Mouse (Mus musculus) heart, embryonic 10.5 days (tissue): ENCODE data around the gene Dapk3. TPM values are rescaled to one million over a fixed set of nuclear protein-coding genes. Genes with fewer than 3 reads are reported as not detected.

Source experiments
- DNase-seq: peaks from one replicate; pipeline ENCODE4 v3.0.0-alpha.2; 2017; ENCODE audit warnings: low spot score
- H3K27ac ChIP-seq: fragments of 300-500 bp; sonication (generic); 2 replicates; pipeline ENCODE4 v1.5.1; 2016; ENCODE audit warnings: mild to moderate bottlenecking
- H3K27me3 ChIP-seq: fragments of 300-500 bp; sonication (generic); 2 replicates; pipeline ENCODE4 v1.6.1; 2016; ENCODE audit warnings: mild to moderate bottlenecking; ENCODE audit not compliant: poor library complexity, insufficient read depth, severe bottlenecking
- H3K36me3 ChIP-seq: fragments of 300-500 bp; sonication (generic); 2 replicates; pipeline ENCODE4 v1.6.1; 2016; ENCODE audit warnings: mild to moderate bottlenecking, moderate library complexity
- H3K4me1 ChIP-seq: fragments of 300-500 bp; sonication (generic); 2 replicates; pipeline ENCODE4 v1.6.1; 2016; ENCODE audit warnings: mild to moderate bottlenecking
- H3K4me3 ChIP-seq: fragments of 300-500 bp; sonication (generic); 2 replicates; pipeline ENCODE4 v1.5.1; 2016; ENCODE audit warnings: mild to moderate bottlenecking, moderate library complexity
- H3K9me3 ChIP-seq: fragments of 300-500 bp; sonication (generic); 2 replicates; pipeline ENCODE4 v1.6.1; 2016; ENCODE audit warnings: mild to moderate bottlenecking, moderate library complexity
- WGBS: fragments of 180-500 bp; shearing (Covaris S2); methylation state at CpG from one replicate; pipeline ENCODE4 v1.1.7; 2016; 5-methylcytosine and 5-hydroxymethylcytosine counted together
- polyA plus RNA-seq: library from polyadenylated mRNA; unstranded; fragments of >200 nt; fragmentation: Nextera tagmentation; extraction: Ambion mirVana; gene quantifications from 2 replicates; pipeline ENCODE4 v1.2.1, GENCODE M21; 2016

Dapk3 gene
- polyA plus RNA-seq, 1 experiment from 2014 or later: 78.7 TPM

- DNase-seq: no peak
- 57% methylated on average over 6 of the region's 6 CpGs for WGBS
These were observed 8.1 kb downstream of the Dapk3 start for GRCm38 (mm10) chr10:81190912-81191321.

GRCm38 (mm10) chr10:81191342-81191982 is 8.7 kb downstream of the Dapk3 start:
- Histone ChIP-seq H3K4me3 (peak overlapping the region; percentile 73), H3K27me3 (peaks cover 23% of the 10 kb centered on the region), H3K27ac (peak overlapping the region; percentile 97), H3K36me3 (peaks cover 50% of the 10 kb centered on the region), H3K4me1 (peaks cover 51% of the 10 kb centered on the region), H3K9me3 (no peaks in the 10 kb centered on the region)
- WGBS: 81% methylated on average over 18 of the region's 18 CpGs
- DNase-seq: no peak

More at GRCm38 (mm10) chr10:81190912-81191321, 8.1 kb downstream of the Dapk3 start:
- Histone ChIP-seq H3K36me3 (peaks cover 52% of the 10 kb centered on the region), H3K27ac (peak overlapping the region; percentile 43), H3K4me3 (no peak overlapping the region), H3K4me1 (peaks cover 49% of the 10 kb centered on the region), H3K27me3 (peaks cover 19% of the 10 kb centered on the region), H3K9me3 (no peaks in the 10 kb centered on the region)

DNA sequence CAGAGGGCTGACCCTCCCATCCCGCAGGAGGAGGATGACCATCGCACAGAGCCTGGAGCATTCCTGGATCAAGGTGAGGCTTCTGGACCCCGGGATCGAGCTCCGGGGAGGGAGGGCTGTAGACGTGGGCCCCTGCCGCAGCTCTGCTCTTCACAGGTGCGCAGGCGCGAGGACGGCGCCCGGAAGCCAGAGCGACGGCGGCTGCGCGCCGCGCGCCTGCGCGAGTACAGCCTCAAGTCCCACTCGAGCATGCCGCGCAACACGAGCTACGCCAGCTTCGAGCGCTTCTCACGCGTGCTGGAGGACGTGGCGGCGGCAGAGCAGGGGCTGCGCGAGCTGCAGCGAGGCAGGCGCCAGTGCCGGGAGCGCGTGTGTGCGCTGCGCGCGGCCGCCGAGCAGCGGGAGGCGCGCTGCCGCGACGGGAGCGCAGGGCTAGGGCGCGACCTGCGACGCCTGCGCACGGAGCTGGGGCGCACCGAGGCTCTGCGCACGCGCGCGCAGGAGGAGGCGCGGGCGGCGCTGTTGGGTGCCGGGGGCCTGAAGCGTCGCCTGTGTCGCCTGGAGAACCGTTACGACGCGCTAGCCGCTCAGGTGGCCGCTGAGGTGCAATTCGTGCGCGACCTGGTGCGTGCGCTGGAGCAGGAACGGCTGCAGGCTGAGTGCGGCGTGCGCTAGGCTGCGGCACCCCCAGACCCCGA is 9.6 kb downstream of the Dapk3 start:
- 1% methylated on average over 92 of the region's 93 CpGs for WGBS
- peak overlapping the region; percentile 73 for H3K4me3 ChIP-seq
- H3K4me1 ChIP-seq: peaks cover 59% of the 10 kb centered on the region
- peaks cover 33% of the 10 kb centered on the region for H3K27me3 ChIP-seq
- peak overlapping the region; percentile 97 for H3K27ac ChIP-seq
- peaks cover 40% of the 10 kb centered on the region for H3K36me3 ChIP-seq
- no peak for DNase-seq
- no peaks in the 10 kb centered on the region for H3K9me3 ChIP-seq

DNA sequence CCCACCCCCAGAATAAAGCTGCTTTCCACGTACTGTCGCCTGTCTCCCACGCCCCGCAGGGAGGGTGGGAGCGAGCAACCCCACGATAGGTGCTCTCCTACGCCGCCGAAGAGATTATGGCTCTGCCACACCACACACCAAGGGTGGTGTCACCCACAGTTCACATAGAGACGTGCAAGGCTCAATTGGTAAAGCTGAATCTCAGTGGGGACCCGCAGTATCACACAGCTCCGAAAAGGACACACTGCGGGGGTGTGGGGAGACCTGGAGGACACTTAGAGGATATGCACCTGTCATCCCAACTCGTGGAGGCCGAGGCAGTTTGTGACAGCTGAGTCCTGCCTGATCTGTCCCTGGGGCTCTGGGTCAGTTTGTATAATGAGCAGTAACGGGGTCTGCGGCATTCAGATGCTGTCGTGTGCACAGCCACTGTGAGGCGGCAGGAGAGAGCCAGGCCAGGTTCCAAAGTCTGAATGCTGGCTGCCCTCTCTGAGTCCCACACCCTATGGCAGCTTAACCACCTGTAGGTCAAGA is 10.2 kb downstream of the Dapk3 start:
- no peak for DNase-seq
- Histone ChIP-seq H3K36me3 (peaks cover 34% of the 10 kb centered on the region), H3K27me3 (peaks cover 34% of the 10 kb centered on the region), H3K27ac (peak overlapping the region; percentile 97), H3K4me1 (peaks cover 61% of the 10 kb centered on the region), H3K4me3 (peak overlapping the region; percentile 73), H3K9me3 (no peaks in the 10 kb centered on the region)
- WGBS: 7% methylated on average over 19 of the region's 19 CpGs

DNA sequence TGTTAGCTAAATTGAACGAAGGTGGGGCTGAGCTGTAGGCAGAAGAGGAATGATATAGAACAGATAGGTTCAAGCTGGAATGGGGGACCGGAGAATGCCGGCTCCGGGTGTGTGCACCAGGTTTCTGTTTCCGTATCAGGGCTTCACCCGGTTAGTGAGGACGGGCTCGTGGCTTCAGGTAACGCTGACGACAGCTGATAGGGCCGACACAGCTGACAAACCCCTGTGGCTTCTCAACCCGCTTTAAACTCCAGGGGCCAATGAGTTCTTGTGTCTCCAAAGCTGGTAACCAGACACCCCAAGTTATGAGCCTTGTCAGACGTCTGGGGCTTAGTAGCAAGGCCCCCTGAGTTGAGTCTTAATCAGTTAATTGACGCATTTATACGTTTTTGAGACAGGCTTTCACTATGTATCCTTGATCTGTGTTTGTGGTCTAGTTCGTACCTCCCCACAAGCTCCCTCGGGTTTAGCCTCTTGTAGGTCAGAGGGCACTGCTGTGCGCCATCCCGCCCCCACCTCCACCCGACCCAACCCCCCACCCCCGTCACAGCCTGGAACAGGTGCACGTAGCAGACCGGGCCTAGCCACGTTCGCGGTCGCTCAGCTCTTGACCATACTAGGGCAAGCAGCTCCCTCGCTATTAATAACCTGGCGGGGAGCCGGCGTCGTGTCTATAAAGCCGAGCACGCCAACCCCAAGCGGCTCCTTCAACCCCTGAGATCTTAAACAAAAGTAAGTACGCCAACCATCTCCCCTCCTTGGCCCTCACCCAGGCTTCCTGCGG is 11.4 kb downstream of the Dapk3 start:
- 8% methylated on average over 37 of the region's 37 CpGs for WGBS
- no peaks in the 10 kb centered on the region for H3K9me3 ChIP-seq
- peaks cover 34% of the 10 kb centered on the region for H3K27me3 ChIP-seq
- H3K4me3 ChIP-seq: peak overlapping the region; percentile 60
- DNase-seq: peak; percentile 91
- peak overlapping the region; percentile 97 for H3K27ac ChIP-seq
- peaks cover 67% of the 10 kb centered on the region for H3K4me1 ChIP-seq
- peaks cover 25% of the 10 kb centered on the region for H3K36me3 ChIP-seq

DNA sequence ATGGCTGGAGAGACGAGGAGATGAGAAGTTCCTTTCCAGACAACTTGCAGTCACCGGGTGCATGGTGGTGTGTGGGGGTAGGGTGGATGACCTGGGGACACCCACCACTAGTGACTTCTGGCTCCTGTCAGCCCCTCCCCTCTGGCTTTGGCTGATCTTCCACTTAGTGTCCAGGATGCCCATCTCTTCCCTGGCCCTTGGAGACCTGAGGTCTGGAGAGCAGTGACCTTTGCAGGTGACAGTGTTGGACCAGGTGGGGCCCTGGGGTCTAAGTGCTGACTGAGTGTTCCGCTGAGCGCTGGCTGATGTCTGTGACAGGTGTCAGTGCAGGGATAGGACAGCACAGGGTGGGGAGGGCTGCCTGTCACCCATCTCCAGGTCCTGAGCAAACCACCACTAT is 12.5 kb downstream of the Dapk3 start:
- peak overlapping the region; percentile 60 for H3K4me3 ChIP-seq

GRCm38 (mm10) chr10:81196470-81197065 is 13.8 kb downstream of the Dapk3 start:
- H3K36me3 ChIP-seq: peaks cover 4% of the 10 kb centered on the region; the same call in 1 of the 2 replicates
- peak overlapping the region; percentile 97 for H3K27ac ChIP-seq
- H3K9me3 ChIP-seq: no peaks in the 10 kb centered on the region
- peaks cover 72% of the 10 kb centered on the region for H3K4me1 ChIP-seq
- H3K27me3 ChIP-seq: peaks cover 42% of the 10 kb centered on the region
- H3K4me3 ChIP-seq: peak overlapping the region; percentile 60
- WGBS: 54% methylated on average over 11 of the region's 11 CpGs
- DNase-seq: no peak

More for the DNA sequence above, 12.5 kb downstream of the Dapk3 start:
- Histone ChIP-seq H3K4me1 (peaks cover 71% of the 10 kb centered on the region), H3K9me3 (no peaks in the 10 kb centered on the region), H3K27ac (peak overlapping the region; percentile 97), H3K36me3 (peaks cover 16% of the 10 kb centered on the region), H3K27me3 (peaks cover 38% of the 10 kb centered on the region)
- 34% methylated on average over 4 of the region's 4 CpGs for WGBS
- no peak for DNase-seq

DNA sequence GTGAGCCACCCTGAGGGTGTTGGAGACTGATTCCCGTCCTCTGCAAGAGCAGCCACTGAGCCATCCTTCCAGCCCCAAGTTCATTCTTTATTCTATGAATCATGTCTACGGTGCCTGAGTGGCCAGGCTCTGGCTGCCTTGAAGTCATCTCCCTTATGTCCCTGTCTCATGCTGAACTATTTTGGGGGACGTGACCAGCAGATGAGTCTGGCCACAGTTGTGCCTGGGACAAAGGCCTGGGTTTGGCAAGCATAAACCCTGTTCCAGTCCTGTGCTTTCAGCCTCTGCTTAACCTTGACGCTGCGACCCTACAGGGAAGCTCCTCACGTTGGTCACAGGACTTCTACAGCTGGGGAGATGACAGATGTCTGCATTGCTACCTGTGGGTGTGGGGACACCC is 14.5 kb downstream of the Dapk3 start:
- H3K27ac ChIP-seq: peak overlapping the region; percentile 56
- H3K4me1 ChIP-seq: peaks cover 72% of the 10 kb centered on the region
- H3K27me3 ChIP-seq: peaks cover 42% of the 10 kb centered on the region
- peak overlapping the region; percentile 60 for H3K4me3 ChIP-seq
- WGBS: 29% methylated on average over 6 of the region's 6 CpGs
- H3K36me3 ChIP-seq: no peaks in the 10 kb centered on the region
- H3K9me3 ChIP-seq: no peaks in the 10 kb centered on the region
- DNase-seq: no peak

DNA sequence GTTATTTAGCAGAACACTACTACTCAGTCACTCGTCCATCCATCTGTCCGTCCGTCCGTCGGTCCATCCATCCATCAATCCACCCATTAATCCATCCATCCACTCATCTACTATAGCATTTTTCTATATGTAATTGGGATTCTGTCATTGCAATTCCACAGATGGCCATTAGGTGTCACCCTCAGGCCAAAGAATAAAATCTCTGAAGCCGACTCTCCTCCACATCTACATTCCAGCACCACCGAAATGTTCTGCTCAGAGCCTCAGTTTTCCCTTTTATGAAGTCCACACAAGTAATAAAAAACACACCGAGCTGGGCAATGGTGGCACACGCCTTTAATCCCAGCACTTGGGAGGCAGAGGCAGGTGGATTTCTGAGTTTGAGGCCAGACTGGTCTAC is 15.4 kb downstream of the Dapk3 start:
- DNase-seq: no peak
- Histone ChIP-seq H3K9me3 (no peaks in the 10 kb centered on the region), H3K27me3 (peaks cover 42% of the 10 kb centered on the region), H3K4me1 (peaks cover 69% of the 10 kb centered on the region), H3K27ac (no peak overlapping the region), H3K4me3 (no peak overlapping the region), H3K36me3 (no peaks in the 10 kb centered on the region)
- WGBS: 3% methylated on average over 9 of the region's 9 CpGs

- WGBS: 82% methylated on average over 6 of the region's 6 CpGs
- Histone ChIP-seq H3K4me1 (peaks cover 72% of the 10 kb centered on the region), H3K9me3 (no peaks in the 10 kb centered on the region), H3K4me3 (no peak overlapping the region), H3K27ac (0 out of 2 replicates have a peak overlapping the region, but pooled peaks have one; percentile 26), H3K27me3 (peaks cover 41% of the 10 kb centered on the region), H3K36me3 (no peaks in the 10 kb centered on the region)
- DNase-seq: no peak
These were observed 16.2 kb downstream of the Dapk3 start for GRCm38 (mm10) chr10:81198990-81199389.

- Histone ChIP-seq H3K9me3 (no peaks in the 10 kb centered on the region), H3K27me3 (peaks cover 30% of the 10 kb centered on the region), H3K27ac (peak overlapping the region; percentile 60; the same call in 1 of the 2 replicates), H3K36me3 (no peaks in the 10 kb centered on the region), H3K4me3 (no peak overlapping the region), H3K4me1 (peaks cover 73% of the 10 kb centered on the region)
- no peak for DNase-seq
- 76% methylated on average over 13 of the region's 13 CpGs for whole genome bisulfite sequencing
These were observed 17.3 kb downstream of the Dapk3 start for GRCm38 (mm10) chr10:81200141-81200540.

DNA sequence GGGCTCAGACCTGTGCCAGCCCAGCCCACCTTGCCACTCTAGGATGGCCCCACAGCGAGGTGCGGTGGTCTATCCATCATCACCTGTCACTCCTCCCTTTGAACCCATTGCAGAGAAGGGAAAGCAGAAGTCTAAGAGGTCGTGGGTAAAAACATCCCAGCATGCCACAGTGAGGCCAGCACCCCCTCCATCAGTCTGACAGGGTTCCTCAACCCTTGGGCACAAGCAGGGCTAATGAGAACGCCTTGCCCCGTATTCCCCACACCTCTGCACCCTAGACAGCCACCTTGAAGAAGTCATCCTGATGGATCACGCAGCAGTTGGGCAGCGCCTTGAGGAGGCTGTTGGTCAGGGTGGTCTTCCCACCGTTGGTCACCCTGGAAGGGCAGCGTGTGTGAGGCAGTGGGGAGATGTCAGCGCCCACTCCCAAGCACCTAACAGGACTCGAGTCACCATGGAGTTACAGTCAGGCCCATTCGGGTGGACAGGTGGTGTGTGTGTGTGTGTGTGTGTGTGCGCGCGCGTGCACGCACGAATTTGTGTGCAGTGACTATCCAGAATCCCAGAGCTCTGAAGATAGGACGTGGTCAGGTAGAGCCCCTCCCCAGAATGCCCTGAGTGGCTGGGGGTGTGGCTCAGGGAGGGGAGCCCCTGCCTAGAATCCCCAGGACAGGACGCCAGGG is 17.9 kb downstream of the Dapk3 start:
- H3K27me3 ChIP-seq: peaks cover 24% of the 10 kb centered on the region
- H3K36me3 ChIP-seq: no peaks in the 10 kb centered on the region
- H3K9me3 ChIP-seq: no peaks in the 10 kb centered on the region
- H3K4me1 ChIP-seq: peaks cover 73% of the 10 kb centered on the region
- no peak overlapping the region for H3K4me3 ChIP-seq
- WGBS: 64% methylated on average over 20 of the region's 20 CpGs
- DNase-seq: no peak
- H3K27ac ChIP-seq: peak overlapping the region; percentile 60
